Mouse (Mus musculus) cerebellum, adult 8-10 months (tissue): ENCODE results near the gene Nfatc2.

Experiments
- DNase-seq: peaks from one replicate; pipeline ENCODE4 v3.0.0; 2022

The Nfatc2 gene

GRCm38 (mm10) chr2:168577381-168577780, 24.1 kb downstream of the Nfatc2 start:
- DNase-seq = no peak

- DNase-seq = no peak
Measured at GRCm38 (mm10) chr2:168575834-168576233, 25.6 kb downstream of the Nfatc2 start.

- no peak for DNase-seq
Measured at GRCm38 (mm10) chr2:168574934-168575333, 26.5 kb downstream of the Nfatc2 start.

GRCm38 (mm10) chr2:168573866-168574265, 27.6 kb downstream of the Nfatc2 start:
- no peak for DNase-seq

- no peak for DNase-seq
Measured at GRCm38 (mm10) chr2:168571241-168571640, 30.2 kb downstream of the Nfatc2 start.

- no peak for DNase-seq
Measured at GRCm38 (mm10) chr2:168565538-168566253, 35.8 kb downstream of the Nfatc2 start.

- DNase-seq = no peak
Measured at GRCm38 (mm10) chr2:168563184-168563583, 38.3 kb downstream of the Nfatc2 start.

- no peak for DNase-seq
Measured at GRCm38 (mm10) chr2:168557035-168557434, 44.4 kb downstream of the Nfatc2 start.

GRCm38 (mm10) chr2:168555897-168556670, 45.4 kb downstream of the Nfatc2 start:
- DNase-seq = no peak

GRCm38 (mm10) chr2:168553541-168553961, 47.9 kb downstream of the Nfatc2 start:
- DNase-seq = no peak

GRCm38 (mm10) chr2:168552405-168552804, 49.1 kb downstream of the Nfatc2 start:
- DNase-seq = no peak

GRCm38 (mm10) chr2:168551218-168551617, 50.2 kb downstream of the Nfatc2 start:
- no peak for DNase-seq

- no peak for DNase-seq
Measured at GRCm38 (mm10) chr2:168549326-168549725, 52.1 kb downstream of the Nfatc2 start.

- DNase-seq = no peak
Measured at GRCm38 (mm10) chr2:168548008-168548407, 53.4 kb downstream of the Nfatc2 start.

GRCm38 (mm10) chr2:168545901-168546557, 55.4 kb downstream of the Nfatc2 start:
- DNase-seq = peak; percentile 29

- no peak for DNase-seq
Measured at GRCm38 (mm10) chr2:168544102-168544501, 57.4 kb downstream of the Nfatc2 start.

GRCm38 (mm10) chr2:168543026-168543425, 58.4 kb downstream of the Nfatc2 start:
- DNase-seq = no peak

GRCm38 (mm10) chr2:168541223-168541622, 60.2 kb downstream of the Nfatc2 start:
- no peak for DNase-seq

- DNase-seq = no peak
Measured at GRCm38 (mm10) chr2:168539594-168540222, 61.7 kb downstream of the Nfatc2 start.

- DNase-seq = no peak
Measured at GRCm38 (mm10) chr2:168539026-168539425, 62.4 kb downstream of the Nfatc2 start.

- DNase-seq = no peak
Measured at GRCm38 (mm10) chr2:168532061-168532833, 69.2 kb downstream of the Nfatc2 start.

- DNase-seq = no peak
Measured at GRCm38 (mm10) chr2:168528551-168528950, 72.9 kb downstream of the Nfatc2 start.
